12 mouse cellular contexts compared by ENCODE assay signal in the genomic region with DNA sequence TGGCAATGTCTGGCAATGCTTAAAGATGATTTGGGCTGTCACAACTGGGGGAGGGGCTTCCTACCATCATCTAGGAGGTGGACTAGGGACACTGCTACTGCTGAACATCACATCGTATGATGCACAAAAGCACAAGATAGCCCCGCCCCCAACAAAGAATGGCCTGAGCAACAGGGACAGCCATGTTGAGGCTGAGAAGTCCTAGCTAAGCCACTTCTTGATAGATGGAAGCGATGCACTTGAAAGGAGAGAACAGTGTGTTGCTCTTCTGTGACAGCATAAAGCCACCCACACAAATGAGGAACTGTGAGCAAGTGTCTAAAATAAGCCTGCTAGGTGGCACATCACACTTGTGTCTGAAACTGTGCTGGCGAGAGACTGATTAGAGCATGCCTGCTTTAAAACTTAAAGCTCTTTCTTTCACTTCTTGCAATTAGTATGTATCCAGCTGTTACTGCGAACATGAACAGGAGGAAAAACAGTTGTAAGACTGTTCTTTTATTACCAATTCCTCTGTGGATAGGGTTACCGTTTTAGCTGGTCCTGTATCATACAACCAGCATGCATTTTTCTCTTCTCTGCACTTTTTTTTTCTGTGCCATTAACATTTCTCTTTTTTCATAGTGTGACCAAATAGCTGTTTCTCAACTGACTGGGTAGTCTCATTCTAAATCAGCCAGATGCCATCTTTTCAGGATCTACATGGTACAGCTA.
DNase-seq lines count a peak whose midpoint lies in the region; ATAC-seq and TF ChIP-seq lines count a peak whose summit lies in the region.
"Had no signal": no experiment of that assay in that cellular context is flagged by ENCODE, and none has a peak within 500 bp of the region (broad histone marks: within the 10 kb centered on the region; RNA-seq: fewer than 3 reads in every experiment).

No protein-coding gene starts in this region.

- TF ChIP-seq CTCF in hindbrain, postnatal 0 days (IDR thresholded peaks at IDR 0.05; ENCODE audit: low read depth) = no peak

- no peak overlapping the region for H3K9ac ChIP-seq in embryonic facial prominence, embryonic 11.5 days (replicated peaks; ENCODE audit: low read length)
- H3K9ac ChIP-seq in hindbrain, postnatal 0 days (replicated peaks; ENCODE audit: low read length) = no peak overlapping the region
- H3K9ac ChIP-seq in kidney, embryonic 16.5 days (replicated peaks; ENCODE audit: low read length) = no peak overlapping the region
- H3K9ac ChIP-seq: heart, embryonic 15.5 days had no signal

- no peak overlapping the region for H3K4me2 ChIP-seq in embryonic facial prominence, embryonic 11.5 days (ENCODE audit: low read depth, low read length)
- H3K4me2 ChIP-seq in hindbrain, postnatal 0 days (ENCODE audit: low read depth, low read length) = no peak overlapping the region
- no peak overlapping the region for H3K4me2 ChIP-seq in kidney, embryonic 16.5 days (replicated peaks; ENCODE audit: low read depth, low read length)
- H3K4me2 ChIP-seq: heart, embryonic 15.5 days had no signal

- H3K4me3 ChIP-seq in embryonic facial prominence, embryonic 11.5 days (ENCODE audit: low read depth, low read length) = no peak overlapping the region
- H3K4me3 ChIP-seq in hindbrain, postnatal 0 days (ENCODE audit: low read length) = no peak overlapping the region
- no peak overlapping the region for H3K4me3 ChIP-seq in kidney, embryonic 16.5 days (ENCODE audit: low read length)
- H3K4me3 ChIP-seq: gastrocnemius, adult 2 months; heart, embryonic 15.5 days had no signal

- 70% methylated on average over 6 of the region's 6 CpGs for WGBS in embryonic facial prominence, embryonic 11.5 days
- WGBS in hindbrain, postnatal 0 days = 63% methylated on average over 6 of the region's 6 CpGs
- WGBS in kidney, embryonic 16.5 days = 69% methylated on average over 6 of the region's 6 CpGs

- 0 out of 2 replicates have a peak, but pooled peaks cover 3% of the 10 kb centered on the region for H3K27me3 ChIP-seq in embryonic facial prominence, embryonic 11.5 days (ENCODE audit: control insufficient read depth, insufficient read depth, low read length)
- no peaks in the 10 kb centered on the region for H3K27me3 ChIP-seq in hindbrain, postnatal 0 days (ENCODE audit: insufficient read depth, low read length)
- peaks cover 18% of the 10 kb centered on the region; the same call in 1 of the 2 replicates for H3K27me3 ChIP-seq in kidney, embryonic 16.5 days (ENCODE audit: insufficient read depth, low read length)
- H3K27me3 ChIP-seq: heart, embryonic 15.5 days had no signal

- H3K36me3 ChIP-seq in embryonic facial prominence, embryonic 11.5 days (replicated peaks; ENCODE audit: control insufficient read depth, insufficient read depth, low read depth, low read length) = no peaks in the 10 kb centered on the region
- H3K36me3 ChIP-seq in hindbrain, postnatal 0 days (ENCODE audit: insufficient read depth, low read length) = no peaks in the 10 kb centered on the region
- no peaks in the 10 kb centered on the region for H3K36me3 ChIP-seq in kidney, embryonic 16.5 days (ENCODE audit: insufficient read depth, low read length)
- H3K36me3 ChIP-seq: heart, embryonic 15.5 days had no signal

- H3K9me3 ChIP-seq in embryonic facial prominence, embryonic 11.5 days (replicated peaks; ENCODE audit: control insufficient read depth, low read length) = no peaks in the 10 kb centered on the region
- no peaks in the 10 kb centered on the region for H3K9me3 ChIP-seq in hindbrain, postnatal 0 days (ENCODE audit: low read length)
- no peaks in the 10 kb centered on the region for H3K9me3 ChIP-seq in kidney, embryonic 16.5 days (ENCODE audit: low read length)
- H3K9me3 ChIP-seq: heart, embryonic 15.5 days had no signal

- peak; percentile 42 for DNase-seq in layer of hippocampus, adult 9-11 months
- no peak for DNase-seq in layer of hippocampus, postnatal 10 days (ENCODE audit: low spot score in 2 of 2)
- peak; percentile 4 for DNase-seq in embryonic facial prominence, embryonic 11.5 days (ENCODE audit: low spot score)
- DNase-seq in hindbrain, postnatal 0 days (ENCODE audit: low spot score) = peak; percentile 7
- DNase-seq in right cerebral cortex, postnatal 10 days (ENCODE audit: low spot score in 2 of 2) = peak; percentile 27 to 58
- no peak for DNase-seq in heart, postnatal 4 days
- DNase-seq in adrenal gland, adult 2 months = no peak
- DNase-seq: gastrocnemius, adult 2 months; kidney, adult 9 months had no signal

- no peaks in the 10 kb centered on the region for H3K4me1 ChIP-seq in embryonic facial prominence, embryonic 11.5 days (ENCODE audit: control insufficient read depth, insufficient read depth, low read length)
- no peaks in the 10 kb centered on the region for H3K4me1 ChIP-seq in hindbrain, postnatal 0 days (ENCODE audit: insufficient read depth, low read length)
- H3K4me1 ChIP-seq in kidney, embryonic 16.5 days (ENCODE audit: insufficient read depth, low read length) = no peaks in the 10 kb centered on the region
- H3K4me1 ChIP-seq: heart, embryonic 15.5 days had no signal

- H3K27ac ChIP-seq in embryonic facial prominence, embryonic 11.5 days (replicated peaks; ENCODE audit: low read depth, low read length) = no peak overlapping the region
- no peak overlapping the region for H3K27ac ChIP-seq in hindbrain, postnatal 0 days
- no peak overlapping the region for H3K27ac ChIP-seq in kidney, embryonic 16.5 days (ENCODE audit: low read length)
- H3K27ac ChIP-seq: gastrocnemius, adult 2 months; heart, embryonic 15.5 days had no signal

- no peak for ATAC-seq in embryonic facial prominence, embryonic 11.5 days (replicated peaks; ENCODE audit: insufficient number of reproducible peaks, low FRiP score, low TSS enrichment, low read depth)
- ATAC-seq in hindbrain, postnatal 0 days = peak; percentile 59; the same call in 1 of the 2 replicates
- no peak for ATAC-seq in kidney, embryonic 16.5 days (ENCODE audit: low FRiP score, low TSS enrichment)
- ATAC-seq: lung, postnatal 0 days had no signal

Comparison
In these comparisons a context has a peak if more than half of its experiments do, and no peak if none do; other contexts are left out.
1. DNase-seq: peak in layer of hippocampus, adult 9-11 months (single experiment), embryonic facial prominence, embryonic 11.5 days (single experiment), hindbrain, postnatal 0 days (single experiment) and right cerebral cortex, postnatal 10 days (2 of 2); none in layer of hippocampus, postnatal 10 days (0 of 2), heart, postnatal 4 days (single experiment) and adrenal gland, adult 2 months (single experiment).